Mouse (Mus musculus): ENCODE measurements around the gene Notch3.

The Notch3 gene

GRCm38 (mm10) chr17:32165803-32166595 lies 653 bp downstream of the Notch3 start:
- no peak for DNase-seq (ENCODE audit: low spot score)

GRCm38 (mm10) chr17:32165266-32165802 lies 1.3 kb downstream of the Notch3 start:
- DNase-seq (ENCODE audit: low spot score): no peak

DNA sequence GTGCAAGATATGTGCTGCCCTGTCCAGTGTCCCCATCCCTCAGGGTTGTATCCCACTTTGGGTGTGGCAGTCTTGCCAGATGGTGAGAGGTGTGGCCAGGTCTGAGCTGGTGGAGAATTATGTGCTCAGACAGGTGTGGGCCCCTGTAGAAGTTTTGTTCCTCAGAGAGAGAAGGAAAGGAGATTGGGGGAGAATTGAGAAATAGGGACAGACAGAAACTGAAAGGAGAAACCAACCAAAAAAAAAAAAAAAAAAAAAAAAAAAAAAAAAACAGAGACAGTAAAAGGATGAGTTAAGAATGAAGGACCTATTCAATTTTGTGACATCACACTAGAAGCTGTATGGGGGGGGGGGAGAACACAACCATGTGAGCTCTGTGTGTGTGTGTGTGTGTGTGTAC lies 1.9 kb downstream of the Notch3 start:
- no peak for DNase-seq (ENCODE audit: low spot score)

DNA sequence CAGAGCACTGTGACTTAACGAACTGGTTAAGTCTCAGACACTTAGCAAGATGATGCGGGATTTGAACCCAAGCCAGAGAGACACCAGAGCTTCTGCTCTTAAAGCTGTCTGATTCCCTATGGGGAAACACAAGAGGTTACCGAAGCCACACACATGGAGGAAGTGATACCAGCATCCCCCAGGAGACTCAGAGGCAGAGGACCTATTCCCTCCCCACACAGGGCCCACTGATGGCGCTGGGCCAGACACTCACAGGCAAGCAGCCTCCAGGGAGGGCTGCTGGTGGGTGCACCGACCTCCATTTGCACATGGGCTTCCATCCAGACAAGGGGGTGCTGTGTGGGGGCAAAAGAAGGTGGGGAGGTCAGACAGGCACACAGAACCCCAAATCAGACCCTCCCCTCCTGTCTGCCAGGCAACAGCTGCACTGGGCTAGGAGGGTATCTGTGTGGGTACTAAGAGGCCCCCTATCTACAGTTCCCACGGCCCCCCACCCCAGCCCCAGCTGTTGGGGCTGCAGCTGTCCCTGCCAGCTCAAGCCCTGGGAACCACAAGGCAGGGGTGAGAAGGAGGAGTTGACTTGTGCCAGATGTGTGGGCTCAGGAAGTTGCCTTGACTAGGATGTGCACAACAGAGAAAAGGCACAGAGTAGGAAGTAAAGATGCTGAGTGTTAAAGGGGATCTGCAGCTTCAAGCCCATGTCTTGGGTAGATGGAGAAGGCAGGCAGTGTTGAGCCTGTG lies 2.6 kb downstream of the Notch3 start:
- DNase-seq (ENCODE audit: low spot score): no peak

DNA sequence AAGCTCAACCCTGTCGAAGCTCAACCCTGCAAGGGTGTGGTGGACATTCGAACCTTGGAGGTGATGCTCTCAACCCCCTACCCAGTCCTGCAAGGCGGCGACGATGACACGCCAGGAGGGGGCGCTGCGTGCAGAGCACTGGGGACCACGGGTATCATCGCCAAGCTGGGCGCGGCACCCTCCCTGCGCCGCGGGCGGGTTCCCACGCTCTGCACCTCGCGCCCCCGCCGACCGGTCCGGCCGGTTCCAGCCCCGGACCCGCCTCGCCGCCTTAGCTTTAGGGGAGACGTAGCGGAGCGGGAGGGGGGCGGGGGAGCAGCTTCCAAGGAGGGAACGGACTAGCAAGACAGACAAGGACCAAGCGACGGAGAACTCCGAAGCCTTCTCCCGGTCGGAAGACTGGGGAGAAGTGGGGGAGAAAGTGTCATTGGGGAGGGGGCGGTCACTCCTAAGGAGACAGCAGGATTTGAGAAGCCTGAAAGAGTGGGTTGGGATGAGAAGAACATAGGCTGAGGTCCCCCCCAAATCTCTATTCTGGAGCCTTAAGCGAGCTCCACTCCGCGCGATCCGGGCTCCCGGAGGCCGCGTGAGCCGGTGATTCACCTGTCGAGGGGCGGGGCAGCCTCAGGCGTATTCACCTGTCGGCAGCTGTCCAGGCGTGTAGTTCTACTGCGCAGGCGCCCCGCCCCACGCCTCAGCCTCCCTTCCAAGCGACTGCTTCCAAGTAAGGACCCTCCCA lies 4.4 kb downstream of the Notch3 start:
- peak; percentile 62 for DNase-seq (ENCODE audit: low spot score)

- no peak for DNase-seq (ENCODE audit: low spot score)
These were observed 5.8 kb downstream of the Notch3 start for GRCm38 (mm10) chr17:32160882-32161281.

GRCm38 (mm10) chr17:32158841-32159240 lies 7.8 kb downstream of the Notch3 start:
- no peak for DNase-seq (ENCODE audit: low spot score)

- DNase-seq (ENCODE audit: low spot score): no peak
These were observed 19.9 kb downstream of the Notch3 start for GRCm38 (mm10) chr17:32146718-32147117.

DNA sequence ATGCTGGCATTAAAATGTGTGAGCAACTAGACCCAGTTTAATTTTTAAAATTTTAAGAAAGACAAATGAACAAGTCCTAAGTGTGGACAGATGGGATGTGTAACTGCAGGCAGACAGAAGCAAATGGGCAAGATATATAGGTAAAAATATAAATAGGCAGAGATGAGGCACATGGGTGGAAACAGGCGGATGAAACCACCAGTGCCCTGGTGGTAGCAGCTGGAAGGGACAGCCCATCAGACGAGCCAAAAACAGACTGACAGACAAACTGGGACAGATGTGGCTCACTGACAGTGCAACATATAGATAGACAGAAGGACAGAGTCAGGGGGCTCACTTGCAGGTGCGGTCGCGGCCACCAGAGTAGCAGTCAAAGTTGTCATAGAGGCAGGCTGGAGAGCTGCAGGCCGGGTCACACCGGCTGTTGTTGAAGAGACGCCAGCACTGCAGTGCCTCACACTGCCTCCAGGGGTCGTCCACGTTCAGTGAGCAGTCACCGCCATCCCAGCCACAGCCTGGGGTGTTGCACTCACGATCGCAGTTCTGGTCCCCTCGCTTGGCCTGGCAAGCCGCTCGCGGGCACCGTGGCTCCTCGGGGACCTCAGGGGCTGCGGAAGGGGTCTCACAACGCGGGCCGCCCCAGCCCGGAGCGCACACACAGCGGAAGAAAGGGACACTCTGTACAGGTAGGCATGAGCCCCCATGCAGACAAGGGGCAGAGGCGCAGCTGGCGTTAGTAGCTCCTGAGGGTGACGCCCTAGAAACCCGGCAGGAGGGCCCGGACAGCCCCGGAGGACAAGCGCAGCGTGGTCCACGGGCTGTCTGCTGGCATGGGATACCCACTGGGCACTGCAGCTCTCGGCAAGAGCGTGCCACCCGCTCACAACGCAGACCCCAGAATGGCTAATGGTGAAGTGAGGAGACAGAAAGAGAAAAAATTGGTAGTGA lies 23.5 kb downstream of the Notch3 start:
- DNase-seq (ENCODE audit: low spot score): peak; percentile 56

- no peak for DNase-seq (ENCODE audit: low spot score)
These were observed 24.4 kb downstream of the Notch3 start for GRCm38 (mm10) chr17:32142234-32142633.

- DNase-seq (ENCODE audit: low spot score): no peak
These were observed 33.3 kb downstream of the Notch3 start for GRCm38 (mm10) chr17:32133375-32133774.

DNA sequence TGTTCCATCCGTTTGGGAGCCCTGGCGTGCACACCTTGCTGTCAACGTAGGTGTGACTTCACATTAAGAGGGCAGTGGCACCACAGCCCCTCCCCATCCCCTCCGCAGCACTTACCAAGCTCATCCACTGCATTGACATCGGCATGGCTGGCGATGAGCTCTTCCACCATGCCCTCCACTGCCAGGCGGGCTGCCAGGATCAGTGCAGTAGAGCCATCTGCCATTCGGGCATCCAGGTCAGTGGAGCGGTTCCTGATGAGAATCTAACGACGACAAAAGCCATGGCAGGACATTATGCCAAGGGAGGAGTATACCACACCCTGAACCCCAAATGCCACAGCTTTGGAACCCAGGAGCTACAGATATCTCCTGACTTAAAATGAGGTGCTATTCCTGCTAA lies 34.6 kb downstream of the Notch3 start:
- no peak for DNase-seq (ENCODE audit: low spot score)

DNA sequence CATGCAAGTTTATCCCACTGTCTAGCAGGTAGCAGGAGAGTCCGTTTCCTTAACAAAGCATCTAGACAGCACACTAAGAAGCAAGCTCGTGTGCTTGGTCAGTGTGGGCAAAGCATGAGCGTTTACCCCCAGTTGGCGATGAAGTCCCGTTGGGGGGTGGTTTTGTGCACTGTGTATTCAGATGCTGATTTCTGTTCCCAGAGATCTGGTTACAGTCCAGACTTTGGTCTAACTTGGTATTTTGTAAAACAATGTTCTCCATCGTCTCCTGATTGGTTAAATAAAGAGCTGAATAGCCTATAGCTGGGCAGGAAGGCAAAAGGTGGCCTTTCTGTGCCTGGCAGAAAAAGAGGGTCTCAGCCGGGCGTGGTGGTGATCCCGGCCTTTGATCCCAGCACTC lies 36.1 kb downstream of the Notch3 start:
- no peak for DNase-seq (ENCODE audit: low spot score)

- DNase-seq (ENCODE audit: low spot score): no peak
These were observed 39.5 kb downstream of the Notch3 start for GRCm38 (mm10) chr17:32127195-32127594.

DNA sequence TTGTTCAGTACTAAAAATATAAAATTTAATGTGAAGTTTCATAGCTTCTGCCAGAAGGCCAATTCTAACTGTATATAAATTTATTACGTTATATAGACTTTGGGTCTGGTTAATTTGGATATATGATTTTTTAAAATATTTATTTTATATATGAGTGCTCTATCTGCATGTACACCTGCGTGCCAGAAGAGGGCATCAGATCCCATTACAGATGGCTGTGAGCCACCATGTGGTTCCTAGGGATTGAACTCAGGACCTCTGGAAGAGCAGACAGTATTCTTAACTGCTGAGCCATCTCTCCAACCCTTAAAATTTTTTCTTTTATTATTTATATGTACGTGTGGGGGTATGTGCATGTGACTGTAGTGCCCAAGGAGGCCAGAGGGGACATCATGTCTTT lies 41.2 kb downstream of the Notch3 start:
- no peak for DNase-seq (ENCODE audit: low spot score)

GRCm38 (mm10) chr17:32123545-32123944 lies 43.1 kb downstream of the Notch3 start:
- no peak for DNase-seq (ENCODE audit: low spot score)

- no peak for DNase-seq (ENCODE audit: low spot score)
These were observed 44.1 kb downstream of the Notch3 start for GRCm38 (mm10) chr17:32122587-32122970.

GRCm38 (mm10) chr17:32121833-32122586 lies 44.6 kb downstream of the Notch3 start:
- no peak for DNase-seq (ENCODE audit: low spot score)

GRCm38 (mm10) chr17:32120771-32121532 lies 45.7 kb downstream of the Notch3 start:
- DNase-seq (ENCODE audit: low spot score): no peak

DNA sequence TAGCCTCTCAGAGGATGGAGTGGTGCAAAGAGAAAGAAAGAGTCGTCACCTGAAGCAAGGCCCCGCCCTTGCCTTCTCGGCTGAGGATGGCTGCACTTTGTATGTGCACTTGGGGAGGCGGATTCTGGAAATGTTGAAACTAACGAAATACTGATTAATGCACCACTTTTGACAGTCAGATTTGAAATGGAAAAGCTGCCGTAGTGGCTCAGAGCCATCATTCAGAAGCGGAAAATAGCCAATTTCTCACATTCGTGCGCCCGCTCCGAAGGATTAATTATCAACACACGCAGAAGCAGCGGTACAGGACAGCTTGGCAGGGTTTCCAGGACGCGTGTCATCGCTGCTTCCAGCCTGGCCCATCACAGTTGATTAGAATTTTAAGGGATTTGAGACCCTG lies 47.5 kb downstream of the Notch3 start:
- DNase-seq (ENCODE audit: low spot score): no peak

Data from urinary bladder, postnatal 10 days (tissue).